Mouse (Mus musculus) adrenal gland, postnatal 14 days (tissue): Measurements from ENCODE around the gene Igsf3. TPM values are rescaled to one million over a fixed set of nuclear protein-coding genes. Genes with fewer than 3 reads are reported as not detected.

Experiments used
- DNase-seq: peaks from one replicate; pipeline ENCODE4 v3.0.0; 2021; ENCODE audit warnings: mixed read lengths
- total RNA-seq: library from RNA; stranded (reverse); gene quantifications from 2 replicates; pipeline ENCODE4 v1.2.3, GENCODE M21; 2021

The Igsf3 gene
- total RNA-seq, 1 experiment from 2014 or later, result 5.1 TPM

- no peak for DNase-seq
Measured at GRCm38 (mm10) chr3:101447239-101447638, 70.4 kb downstream of the Igsf3 start.

GRCm38 (mm10) chr3:101448765-101449164 is 71.9 kb downstream of the Igsf3 start:
- DNase-seq, result no peak

- no peak for DNase-seq
Measured at GRCm38 (mm10) chr3:101450811-101451428, 74.0 kb downstream of the Igsf3 start.

- no peak for DNase-seq
Measured at GRCm38 (mm10) chr3:101460618-101461017, 83.7 kb downstream of the Igsf3 start.

- DNase-seq, result no peak
Measured at GRCm38 (mm10) chr3:101461046-101461445, 84.2 kb downstream of the Igsf3 start.

GRCm38 (mm10) chr3:101461816-101462215 is 84.9 kb downstream of the Igsf3 start:
- DNase-seq, result no peak

GRCm38 (mm10) chr3:101462294-101462693 is 85.4 kb downstream of the Igsf3 start:
- peak; percentile 85 for DNase-seq

- no peak for DNase-seq
Measured at GRCm38 (mm10) chr3:101463491-101463890, 86.6 kb downstream of the Igsf3 start.

GRCm38 (mm10) chr3:101469675-101470074 is 92.8 kb downstream of the Igsf3 start:
- no peak for DNase-seq

GRCm38 (mm10) chr3:101471881-101472280 is 95.0 kb downstream of the Igsf3 start:
- DNase-seq, result no peak

- DNase-seq, result no peak
Measured at GRCm38 (mm10) chr3:101481951-101482350, 105.1 kb downstream of the Igsf3 start.

GRCm38 (mm10) chr3:101483256-101483983 is 106.5 kb downstream of the Igsf3 start:
- DNase-seq, result no peak

GRCm38 (mm10) chr3:101486054-101486765 is 109.3 kb downstream of the Igsf3 start:
- DNase-seq, result peak; percentile 40

- peak; percentile 27 for DNase-seq
Measured at GRCm38 (mm10) chr3:101487436-101487835, 110.6 kb downstream of the Igsf3 start.

- DNase-seq, result no peak
Measured at GRCm38 (mm10) chr3:101488204-101488603, 111.3 kb downstream of the Igsf3 start.

- no peak for DNase-seq
Measured at GRCm38 (mm10) chr3:101490515-101490914, 113.6 kb downstream of the Igsf3 start.

GRCm38 (mm10) chr3:101492908-101493307 is 116.0 kb downstream of the Igsf3 start:
- no peak for DNase-seq

GRCm38 (mm10) chr3:101493937-101494459 is 117.1 kb downstream of the Igsf3 start:
- DNase-seq, result peak; percentile 91

GRCm38 (mm10) chr3:101497432-101498030 is 120.6 kb downstream of the Igsf3 start:
- DNase-seq, result no peak

- DNase-seq, result no peak
Measured at GRCm38 (mm10) chr3:101499906-101500305, 123.0 kb downstream of the Igsf3 start.

GRCm38 (mm10) chr3:101500393-101501051 is 123.6 kb downstream of the Igsf3 start:
- peak; percentile 76 for DNase-seq

- no peak for DNase-seq
Measured at GRCm38 (mm10) chr3:101501611-101502010, 124.7 kb downstream of the Igsf3 start.
